Mouse (Mus musculus) embryonic facial prominence, embryonic 14.5 days (tissue): ENCODE results near the gene 1700020D05Rik. TPM values are rescaled to one million over a fixed set of nuclear protein-coding genes. Genes with fewer than 3 reads are reported as not detected.

ENCODE experiments used
- ATAC-seq: fragments of 200-750 bp; cut with Nextera tagmentation; 2 replicates; pipeline ENCODE4 v1.8.0; 2017; ENCODE audit warnings: low read depth, moderate number of reproducible peaks, moderate TSS enrichment
- DNase-seq: peaks from one replicate; pipeline ENCODE4 v3.0.0-alpha.2; 2015; ENCODE audit warnings: low spot score
- H3K27ac ChIP-seq: fragments of 300-500 bp; sonication (generic); replicated peaks from 2 replicates; pipeline ENCODE4 v1.5.1; 2014; ENCODE audit warnings: low read depth, mild to moderate bottlenecking, low read length, moderate library complexity
- H3K27me3 ChIP-seq: fragments of 300-500 bp; sonication (generic); replicated peaks from 2 replicates; pipeline ENCODE4 v1.6.1; 2014; ENCODE audit warnings: low read length; ENCODE audit not compliant: control insufficient read depth, insufficient read depth
- H3K36me3 ChIP-seq: fragments of 300-500 bp; sonication (generic); 2 replicates; pipeline ENCODE4 v1.6.1; 2014; ENCODE audit warnings: low read length, mixed read lengths; ENCODE audit not compliant: control insufficient read depth, insufficient read depth
- H3K4me1 ChIP-seq: fragments of 300-500 bp; sonication (generic); 2 replicates; pipeline ENCODE4 v1.6.1; 2014; ENCODE audit warnings: antibody characterized with exemption, low read length; ENCODE audit not compliant: control insufficient read depth, insufficient read depth
- H3K4me2 ChIP-seq: fragments of 300-500 bp; sonication (generic); 2 replicates; pipeline ENCODE4 v1.6.1; 2014; ENCODE audit warnings: low read depth, mild to moderate bottlenecking, low read length, moderate library complexity, mixed read lengths
- H3K4me3 ChIP-seq: fragments of 300-500 bp; sonication (generic); 2 replicates; pipeline ENCODE4 v1.5.1; 2014; ENCODE audit warnings: low read depth, mild to moderate bottlenecking, low read length
- H3K9ac ChIP-seq: fragments of 300-500 bp; sonication (generic); 2 replicates; pipeline ENCODE4 v1.6.1; 2014; ENCODE audit warnings: low read depth, mild to moderate bottlenecking, low read length, moderate library complexity, mixed read lengths
- H3K9me3 ChIP-seq: fragments of 300-500 bp; sonication (generic); 2 replicates; pipeline ENCODE4 v1.6.1; 2016; ENCODE audit warnings: low read length; ENCODE audit not compliant: control insufficient read depth
- WGBS: fragments of 180-500 bp; shearing (Covaris S2); extraction: QIAGEN DNeasy Blood & Tissue Kit; methylation state at CpG from one replicate; pipeline ENCODE4 v1.1.7; 2014; 5-methylcytosine and 5-hydroxymethylcytosine counted together
- polyA plus RNA-seq: library from polyadenylated mRNA; unstranded; fragments of >200 nt; fragmentation: Nextera tagmentation; extraction: Ambion mirVana; gene quantifications from 2 replicates; pipeline ENCODE4 v1.2.1, GENCODE M21; 2014

1700020D05Rik gene
- not detected in 2 replicates for polyA plus RNA-seq

GRCm38 (mm10) chr19:5503687-5504086 is at the start of gene 1700020D05Rik:
Gene 1700020D05Rik, minus strand, starts transcription at chr19:5503787.
- H3K4me1 ChIP-seq = no peaks in the 10 kb centered on the region
- H3K4me3 ChIP-seq = no peak within 1 kb of the TSS
- no peaks in the 10 kb centered on the region for H3K27me3 ChIP-seq
- peaks cover 4% of the 10 kb centered on the region for H3K9me3 ChIP-seq
- H3K36me3 ChIP-seq = 0 out of 2 replicates have a peak, but pooled peaks cover 6% of the 10 kb centered on the region
- DNase-seq (no peak), ATAC-seq (no peak)
- WGBS = 73% methylated on average over 13 of the region's 17 CpGs
- no peak within 1 kb of the TSS for H3K9ac ChIP-seq
- H3K4me2 ChIP-seq = no peak within 1 kb of the TSS
- no peak within 1 kb of the TSS for H3K27ac ChIP-seq

GRCm38 (mm10) chr19:5547471-5548056 is 44.0 kb upstream of the 1700020D05Rik start:
- Histone ChIP-seq H3K9me3 (no peaks in the 10 kb centered on the region), H3K4me3 (no peak overlapping the region), H3K9ac (no peak overlapping the region), H3K27me3 (no peaks in the 10 kb centered on the region), H3K4me1 (no peaks in the 10 kb centered on the region), H3K36me3 (no peaks in the 10 kb centered on the region), H3K27ac (no peak overlapping the region), H3K4me2 (no peak overlapping the region)
- WGBS = 68% methylated on average over 4 of the region's 4 CpGs
- ATAC-seq (no peak), DNase-seq (no peak)

- no peak overlapping the region for H3K4me2 ChIP-seq
- H3K9ac ChIP-seq = no peak overlapping the region
- no peaks in the 10 kb centered on the region for H3K27me3 ChIP-seq
- H3K27ac ChIP-seq = no peak overlapping the region
- no peaks in the 10 kb centered on the region for H3K9me3 ChIP-seq
- peaks cover 4% of the 10 kb centered on the region; the same call in 1 of the 2 replicates for H3K4me1 ChIP-seq
- no peaks in the 10 kb centered on the region for H3K36me3 ChIP-seq
- DNase-seq = no peak
- 50% methylated on average over 10 of the region's 11 CpGs for WGBS
- no peak for ATAC-seq
- H3K4me3 ChIP-seq = no peak overlapping the region
Observed at GRCm38 (mm10) chr19:5544031-5544430, 40.4 kb upstream of the 1700020D05Rik start.

- Histone ChIP-seq H3K4me1 (peaks cover 4% of the 10 kb centered on the region; the same call in 1 of the 2 replicates), H3K36me3 (no peaks in the 10 kb centered on the region), H3K27me3 (no peaks in the 10 kb centered on the region), H3K4me2 (no peak overlapping the region), H3K4me3 (no peak overlapping the region), H3K9ac (no peak overlapping the region), H3K27ac (no peak overlapping the region), H3K9me3 (no peaks in the 10 kb centered on the region)
- no peak for ATAC-seq
- 83% methylated on average over 9 of the region's 9 CpGs for WGBS
- no peak for DNase-seq
Observed at GRCm38 (mm10) chr19:5543362-5543761, 39.8 kb upstream of the 1700020D05Rik start.

- Histone ChIP-seq H3K27me3 (no peaks in the 10 kb centered on the region), H3K36me3 (no peaks in the 10 kb centered on the region), H3K4me2 (no peak overlapping the region), H3K4me3 (no peak overlapping the region), H3K4me1 (peaks cover 4% of the 10 kb centered on the region; the same call in 1 of the 2 replicates), H3K9me3 (no peaks in the 10 kb centered on the region), H3K27ac (no peak overlapping the region; the same call in 1 of the 2 replicates), H3K9ac (no peak overlapping the region)
- 54% methylated on average over 8 of the region's 8 CpGs for WGBS
- DNase-seq = no peak
- no peak for ATAC-seq
Observed at GRCm38 (mm10) chr19:5538786-5539185, 35.2 kb upstream of the 1700020D05Rik start.

GRCm38 (mm10) chr19:5532520-5532919 is 28.9 kb upstream of the 1700020D05Rik start:
- Histone ChIP-seq H3K9ac (no peak overlapping the region), H3K4me3 (no peak overlapping the region), H3K4me1 (0 out of 2 replicates have a peak, but pooled peaks cover 5% of the 10 kb centered on the region), H3K9me3 (no peaks in the 10 kb centered on the region), H3K36me3 (no peaks in the 10 kb centered on the region), H3K27me3 (no peaks in the 10 kb centered on the region; the same call in 1 of the 2 replicates), H3K27ac (no peak overlapping the region), H3K4me2 (no peak overlapping the region)
- WGBS = 68% methylated on average over 8 of the region's 8 CpGs
- no peak for DNase-seq
- ATAC-seq = no peak

GRCm38 (mm10) chr19:5530138-5530524 is 26.5 kb upstream of the 1700020D05Rik start:
- H3K36me3 ChIP-seq = no peaks in the 10 kb centered on the region
- WGBS = 43% methylated on average over 7 of the region's 7 CpGs
- no peaks in the 10 kb centered on the region; the same call in 1 of the 2 replicates for H3K27me3 ChIP-seq
- no peak overlapping the region for H3K4me3 ChIP-seq
- peak overlapping the region; percentile 33 for H3K27ac ChIP-seq
- no peaks in the 10 kb centered on the region for H3K9me3 ChIP-seq
- H3K4me1 ChIP-seq = 0 out of 2 replicates have a peak, but pooled peaks cover 5% of the 10 kb centered on the region
- DNase-seq (no peak), ATAC-seq (no peak)
- H3K9ac ChIP-seq = no peak overlapping the region
- peak overlapping the region; percentile 51; the same call in 1 of the 2 replicates for H3K4me2 ChIP-seq

GRCm38 (mm10) chr19:5529325-5530137 is 25.9 kb upstream of the 1700020D05Rik start:
- H3K27me3 ChIP-seq = no peaks in the 10 kb centered on the region; the same call in 1 of the 2 replicates
- H3K4me3 ChIP-seq = peak overlapping the region; percentile 26
- peak overlapping the region; percentile 17 for H3K9ac ChIP-seq
- H3K9me3 ChIP-seq = no peaks in the 10 kb centered on the region
- H3K4me1 ChIP-seq = 0 out of 2 replicates have a peak, but pooled peaks cover 5% of the 10 kb centered on the region
- DNase-seq (peak; percentile 92), ATAC-seq (peak; percentile 97)
- WGBS = 9% methylated on average over 19 of the region's 20 CpGs
- peak overlapping the region; percentile 51 for H3K4me2 ChIP-seq
- no peak overlapping the region; the same call in 1 of the 2 replicates for H3K27ac ChIP-seq
- no peaks in the 10 kb centered on the region for H3K36me3 ChIP-seq
